Mouse (Mus musculus): ENCODE results near the gene Kifc3. TPM values are rescaled to one million over a fixed set of nuclear protein-coding genes. Genes with fewer than 3 reads are reported as not detected.
A peak's percentile ranks its signal among the peaks of the same experiment; 100 is the strongest.

Kifc3 gene
- polyA plus RNA-seq, 1 experiment from 2014 or later: 20.9 TPM

DNA sequence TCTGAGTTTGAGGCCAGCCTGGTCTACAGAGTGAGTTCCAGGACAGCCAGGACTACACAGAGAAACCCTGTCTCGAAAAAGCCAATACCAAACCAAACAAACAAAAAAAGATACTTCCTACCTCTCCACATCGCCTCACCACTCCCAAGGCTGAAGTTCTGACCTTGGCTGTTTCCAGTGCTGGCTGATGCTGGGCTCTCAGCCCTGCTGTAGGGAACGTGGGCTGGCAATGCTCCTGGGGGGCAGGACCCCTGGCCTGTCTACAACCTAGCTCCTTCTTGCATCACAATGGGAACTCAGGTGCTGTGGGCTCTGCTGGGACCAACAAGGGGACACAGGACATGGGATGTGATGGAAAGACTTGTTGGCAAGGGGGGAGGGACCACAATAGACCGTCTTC is 89.5 kb downstream of the Kifc3 start:
- no peaks in the 10 kb centered on the region for H3K27me3 ChIP-seq (replicated peaks; ENCODE audit: control insufficient read depth, insufficient read depth, low read length)
- no peak overlapping the region for H3K4me3 ChIP-seq (ENCODE audit: low read depth, low read length)
- no peak for TF ChIP-seq CTCF (IDR thresholded peaks at IDR 0.05; ENCODE audit: low read depth)
- peaks cover 20% of the 10 kb centered on the region for H3K36me3 ChIP-seq (ENCODE audit: control insufficient read depth, insufficient read depth)
- H3K9me3 ChIP-seq (ENCODE audit: control insufficient read depth): no peaks in the 10 kb centered on the region
- 84% methylated on average over 4 of the region's 4 CpGs for WGBS
- no peak overlapping the region for H3K4me2 ChIP-seq (replicated peaks; ENCODE audit: low read depth)
- no peak overlapping the region for H3K27ac ChIP-seq (ENCODE audit: low read depth, low read length)
- no peaks in the 10 kb centered on the region for H3K4me1 ChIP-seq (replicated peaks; ENCODE audit: control insufficient read depth, insufficient read depth, low read length)
- no peak for ATAC-seq
- no peak overlapping the region for H3K9ac ChIP-seq (ENCODE audit: low read depth, low read length)

DNA sequence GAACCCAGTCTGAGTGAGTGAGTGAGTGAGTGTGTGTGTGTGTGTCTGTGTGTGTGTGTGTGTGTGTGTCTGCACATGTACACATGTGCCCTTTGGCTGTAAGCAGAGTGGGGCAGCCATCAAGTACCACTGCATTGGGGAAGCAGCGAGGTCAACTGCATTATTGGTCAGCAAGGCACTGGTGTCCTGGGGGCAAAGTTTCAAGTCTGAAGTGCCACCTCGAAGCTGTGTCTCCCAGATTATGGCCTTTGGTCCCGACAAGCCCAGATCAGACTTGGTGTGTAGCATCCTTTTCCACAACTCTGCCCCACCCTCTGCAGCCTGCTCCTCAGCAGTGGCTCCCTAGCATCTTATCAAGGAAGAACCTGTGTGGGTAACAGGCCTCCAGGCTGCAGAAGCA is 90.0 kb downstream of the Kifc3 start:
- Histone ChIP-seq H3K27me3 (replicated peaks; ENCODE audit: control insufficient read depth, insufficient read depth, low read length) (no peaks in the 10 kb centered on the region), H3K9me3 (ENCODE audit: control insufficient read depth) (no peaks in the 10 kb centered on the region), H3K36me3 (ENCODE audit: control insufficient read depth, insufficient read depth) (peaks cover 25% of the 10 kb centered on the region), H3K4me3 (ENCODE audit: low read depth, low read length) (no peak overlapping the region), H3K4me1 (replicated peaks; ENCODE audit: control insufficient read depth, insufficient read depth, low read length) (no peaks in the 10 kb centered on the region), H3K27ac (ENCODE audit: low read depth, low read length) (no peak overlapping the region), H3K4me2 (replicated peaks; ENCODE audit: low read depth) (no peak overlapping the region), H3K9ac (ENCODE audit: low read depth, low read length) (no peak overlapping the region)
- 56% methylated on average over 3 of the region's 3 CpGs for WGBS
- ATAC-seq: peak; percentile 56; the same call in 1 of the 2 replicates
- TF ChIP-seq CTCF (IDR thresholded peaks at IDR 0.05; ENCODE audit: low read depth): no peak

DNA sequence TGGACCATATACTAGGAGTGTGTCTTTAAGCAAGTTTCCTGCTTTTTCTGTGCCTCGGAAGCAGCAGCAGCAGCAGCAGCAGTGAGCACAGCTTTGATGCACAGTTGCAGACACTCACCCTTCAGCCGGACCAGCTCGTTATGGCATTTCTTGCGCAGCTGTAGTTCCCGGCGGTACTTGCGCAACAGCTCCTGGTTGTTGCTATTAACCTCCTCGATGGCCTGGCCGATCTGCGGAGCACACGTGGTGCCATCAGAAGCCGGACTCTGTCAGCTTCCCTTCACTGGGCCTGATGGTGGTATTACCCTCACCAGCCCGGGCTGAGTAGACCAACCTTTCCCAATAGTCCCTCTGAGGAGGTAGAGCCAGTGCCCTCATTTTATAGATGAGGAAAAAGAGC is 95.3 kb downstream of the Kifc3 start:
- H3K9me3 ChIP-seq (ENCODE audit: control insufficient read depth): no peaks in the 10 kb centered on the region
- H3K36me3 ChIP-seq (ENCODE audit: control insufficient read depth, insufficient read depth): peaks cover 75% of the 10 kb centered on the region
- no peaks in the 10 kb centered on the region for H3K4me1 ChIP-seq (replicated peaks; ENCODE audit: control insufficient read depth, insufficient read depth, low read length)
- no peak for ATAC-seq
- H3K4me2 ChIP-seq (replicated peaks; ENCODE audit: low read depth): no peak overlapping the region
- TF ChIP-seq CTCF (IDR thresholded peaks at IDR 0.05; ENCODE audit: low read depth): no peak
- 88% methylated on average over 13 of the region's 13 CpGs for WGBS
- H3K9ac ChIP-seq (ENCODE audit: low read depth, low read length): no peak overlapping the region
- H3K27me3 ChIP-seq (replicated peaks; ENCODE audit: control insufficient read depth, insufficient read depth, low read length): no peaks in the 10 kb centered on the region
- H3K27ac ChIP-seq (ENCODE audit: low read depth, low read length): no peak overlapping the region
- no peak overlapping the region for H3K4me3 ChIP-seq (ENCODE audit: low read depth, low read length)

DNA sequence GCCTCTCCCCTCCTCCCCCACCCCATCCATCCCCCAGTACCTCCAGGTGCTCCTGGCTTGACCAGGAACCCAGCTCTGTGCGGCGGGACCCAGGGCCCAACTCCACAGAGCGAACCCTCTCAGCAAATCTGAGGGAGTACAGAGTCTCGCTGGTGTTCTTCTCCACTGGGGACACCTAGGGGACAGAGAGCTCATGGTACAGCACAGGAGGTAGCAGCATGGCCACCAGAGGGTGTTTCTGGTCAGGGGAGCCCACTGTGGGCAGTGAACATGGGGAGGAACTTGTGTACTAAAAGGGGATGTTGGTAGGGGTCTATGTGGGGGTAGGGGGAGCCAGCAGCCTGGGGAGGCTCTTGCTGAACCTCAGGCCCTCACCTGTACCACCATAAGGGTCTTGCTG is 100.6 kb downstream of the Kifc3 start:
- Histone ChIP-seq H3K27me3 (replicated peaks; ENCODE audit: control insufficient read depth, insufficient read depth, low read length) (no peaks in the 10 kb centered on the region), H3K9ac (ENCODE audit: low read depth, low read length) (no peak overlapping the region), H3K27ac (ENCODE audit: low read depth, low read length) (no peak overlapping the region), H3K4me2 (replicated peaks; ENCODE audit: low read depth) (no peak overlapping the region), H3K9me3 (ENCODE audit: control insufficient read depth) (no peaks in the 10 kb centered on the region), H3K4me3 (ENCODE audit: low read depth, low read length) (no peak overlapping the region), H3K36me3 (ENCODE audit: control insufficient read depth, insufficient read depth) (peaks cover 89% of the 10 kb centered on the region), H3K4me1 (replicated peaks; ENCODE audit: control insufficient read depth, insufficient read depth, low read length) (no peaks in the 10 kb centered on the region)
- WGBS: 74% methylated on average over 4 of the region's 4 CpGs
- no peak for ATAC-seq
- peak; percentile 50 for TF ChIP-seq CTCF (IDR thresholded peaks at IDR 0.05; ENCODE audit: low read depth)

DNA sequence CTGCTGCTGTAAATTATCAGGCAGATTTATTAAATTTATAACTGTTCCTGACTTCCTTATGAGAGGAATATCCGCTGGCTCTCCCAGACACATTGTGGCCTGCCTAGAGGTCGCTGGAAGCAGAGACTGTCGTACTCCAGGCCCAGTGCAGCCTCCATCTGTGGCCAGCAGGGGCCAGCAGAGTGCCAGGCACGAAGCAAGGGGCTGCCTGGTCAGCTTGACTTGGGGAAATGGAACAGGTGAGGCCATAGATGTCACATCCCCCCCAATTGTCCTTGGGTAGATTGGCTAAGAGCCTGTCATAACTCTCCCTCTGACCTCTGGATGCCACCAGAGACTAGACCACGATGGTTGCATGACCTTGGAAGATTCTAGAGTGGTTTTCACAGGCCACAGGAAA is 103.6 kb downstream of the Kifc3 start:
- no peaks in the 10 kb centered on the region for H3K4me1 ChIP-seq (replicated peaks; ENCODE audit: control insufficient read depth, insufficient read depth, low read length)
- TF ChIP-seq CTCF (IDR thresholded peaks at IDR 0.05; ENCODE audit: low read depth): peak; percentile 99
- H3K4me3 ChIP-seq (ENCODE audit: low read depth, low read length): no peak overlapping the region
- no peaks in the 10 kb centered on the region for H3K27me3 ChIP-seq (replicated peaks; ENCODE audit: control insufficient read depth, insufficient read depth, low read length)
- no peaks in the 10 kb centered on the region for H3K9me3 ChIP-seq (ENCODE audit: control insufficient read depth)
- ATAC-seq: peak; percentile 47; the same call in 1 of the 2 replicates
- WGBS: 19% methylated on average over 5 of the region's 5 CpGs
- H3K27ac ChIP-seq (ENCODE audit: low read depth, low read length): no peak overlapping the region
- peaks cover 74% of the 10 kb centered on the region for H3K36me3 ChIP-seq (ENCODE audit: control insufficient read depth, insufficient read depth)
- H3K9ac ChIP-seq (ENCODE audit: low read depth, low read length): no peak overlapping the region
- no peak overlapping the region for H3K4me2 ChIP-seq (replicated peaks; ENCODE audit: low read depth)

DNA sequence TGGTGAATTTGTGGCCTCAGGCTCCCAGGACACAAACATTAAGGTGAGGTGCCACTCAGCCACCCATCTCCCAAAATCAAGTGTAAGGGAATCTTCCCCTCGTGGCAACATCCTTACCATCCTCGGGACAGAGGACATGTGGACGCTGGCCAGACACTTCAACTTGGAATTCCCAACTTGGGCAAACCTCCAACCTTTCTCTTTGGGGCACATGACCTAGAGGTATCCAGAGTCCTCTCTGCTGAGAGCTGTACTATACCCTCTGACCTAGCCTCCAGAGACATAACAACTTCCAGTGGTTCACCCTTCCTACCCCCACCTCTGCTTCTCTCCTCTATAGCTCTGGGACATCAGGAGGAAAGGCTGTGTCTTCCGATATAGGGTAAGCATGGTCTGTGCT is 109.0 kb downstream of the Kifc3 start:
- Histone ChIP-seq H3K9me3 (ENCODE audit: control insufficient read depth) (no peaks in the 10 kb centered on the region), H3K36me3 (ENCODE audit: control insufficient read depth, insufficient read depth) (peaks cover 48% of the 10 kb centered on the region), H3K27me3 (replicated peaks; ENCODE audit: control insufficient read depth, insufficient read depth, low read length) (no peaks in the 10 kb centered on the region), H3K9ac (ENCODE audit: low read depth, low read length) (no peak overlapping the region), H3K4me3 (ENCODE audit: low read depth, low read length) (no peak overlapping the region), H3K4me1 (replicated peaks; ENCODE audit: control insufficient read depth, insufficient read depth, low read length) (no peaks in the 10 kb centered on the region), H3K4me2 (replicated peaks; ENCODE audit: low read depth) (no peak overlapping the region), H3K27ac (ENCODE audit: low read depth, low read length) (no peak overlapping the region)
- 83% methylated on average over 4 of the region's 4 CpGs for WGBS
- no peak for ATAC-seq
- TF ChIP-seq CTCF (IDR thresholded peaks at IDR 0.05; ENCODE audit: low read depth): no peak
